Mouse (Mus musculus) ES-E14 (cell line): ENCODE measurements around the gene Tbce.

Experiments
- HCFC1 ChIP-seq: IDR thresholded peaks from 2 replicates; pipeline ENCODE4 v1.6.1; 2012; ENCODE audit warnings: low read length, inconsistent platforms, borderline replicate concordance; ENCODE audit not compliant: insufficient read depth
- MAFK ChIP-seq: IDR thresholded peaks from 2 replicates; pipeline ENCODE4 v1.6.1; 2014; ENCODE audit warnings: mild to moderate bottlenecking, low read depth, low read length, inconsistent platforms; ENCODE audit not compliant: insufficient read depth
- ZNF384 ChIP-seq: IDR thresholded peaks from 2 replicates; pipeline ENCODE4 v1.6.1; 2012; ENCODE audit warnings: low read depth, low read length, inconsistent platforms

DNA sequence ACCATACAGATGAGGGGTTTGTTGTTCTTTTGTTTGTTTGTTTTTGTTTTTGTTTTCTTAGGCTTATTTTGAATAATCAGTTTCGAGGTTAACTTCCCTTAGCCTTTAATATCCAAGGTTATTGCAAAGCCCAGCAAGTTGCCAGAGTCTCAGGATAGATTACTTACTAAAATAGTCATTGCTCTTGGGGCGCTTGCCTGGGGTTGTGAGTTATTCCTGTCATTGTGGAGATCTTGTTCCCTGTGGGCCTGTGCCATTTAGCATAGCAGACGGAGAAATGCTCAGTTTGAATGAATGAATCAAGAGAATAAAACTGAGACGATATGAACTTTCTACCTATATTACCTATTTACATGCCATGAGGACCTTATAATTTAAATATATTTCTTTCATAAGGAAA lies 79.2 kb downstream of the Tbce start:
- TF ChIP-seq HCFC1 (no peak), MAFK (no peak), ZNF384 (no peak)
